Mouse (Mus musculus) embryonic fibroblast, embryonic 13.5 days (primary cell): ENCODE data around the gene Tmem63b.

Experiments used
- CTCF ChIP-seq: IDR thresholded peaks from 2 replicates; pipeline ENCODE4 v1.5.1; 2011; ENCODE audit warnings: mild to moderate bottlenecking, control low read depth, low read length, moderate library complexity, borderline replicate concordance; ENCODE audit not compliant: insufficient read depth
- POLR2A ChIP-seq: IDR thresholded peaks from 2 replicates; pipeline ENCODE4 v1.6.1; 2011; ENCODE audit warnings: low read depth, mild to moderate bottlenecking, control low read depth, low read length, moderate library complexity

DNA sequence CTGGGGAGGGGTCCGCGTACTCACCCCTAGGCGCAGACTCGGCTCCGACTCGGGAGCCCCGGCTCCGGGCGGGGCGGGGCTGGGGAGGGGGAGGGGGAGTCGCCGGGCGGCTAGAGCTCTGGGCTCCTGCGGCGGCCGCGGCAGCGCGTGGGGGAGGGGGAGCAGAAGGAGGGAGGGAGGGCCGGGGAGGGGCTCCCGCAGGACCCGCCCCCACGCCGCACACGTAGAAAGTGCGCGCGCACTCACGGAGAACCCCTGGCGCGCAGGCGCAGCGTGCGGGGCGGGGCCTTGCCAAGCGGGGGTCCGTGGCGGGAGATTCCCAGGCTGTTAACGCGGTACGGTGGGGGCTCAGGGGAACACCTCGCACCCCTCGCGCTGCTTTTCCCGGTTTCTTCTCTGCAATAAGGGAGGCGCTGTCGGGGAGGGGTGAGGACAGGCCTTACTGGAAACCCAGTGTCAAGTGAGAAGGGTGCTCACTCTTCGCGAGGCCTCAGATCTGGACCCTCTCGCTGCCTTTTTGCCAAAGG is 549 bp downstream of the Tmem63b start, which contains the start of gene Mrpl14:
- no peak for TF ChIP-seq CTCF
- peak; percentile 70 for TF ChIP-seq POLR2A
